28 mouse cellular contexts compared by ENCODE assay signal in genomic region chr13:23717176-23717575, GRCm38 (mm10). TPM values are rescaled to one million over a fixed set of nuclear protein-coding genes. Genes with fewer than 3 reads are reported as not detected.
DNase-seq lines count a peak whose midpoint lies in the region; ATAC-seq and TF ChIP-seq lines count a peak whose summit lies in the region.
"Had no signal": no experiment of that assay in that cellular context is flagged by ENCODE, and none has a peak within 500 bp of the region (broad histone marks: within the 10 kb centered on the region; RNA-seq: fewer than 3 reads in every experiment).

No protein-coding gene starts in this region.

- intact Hi-C loops in heart, postnatal 10 days (cut with DNase I) = no loop called here

- no peak overlapping the region for H3K4me2 ChIP-seq in heart, postnatal 0 days (ENCODE audit: low read depth, low read length)
- no peak overlapping the region for H3K4me2 ChIP-seq in limb, embryonic 13.5 days (replicated peaks)
- H3K4me2 ChIP-seq: embryonic facial prominence, embryonic 12.5 days; heart, embryonic 13.5 days; neural tube, embryonic 12.5 days; stomach, embryonic 15.5 days had no signal

- H3K36me3 ChIP-seq in heart, postnatal 0 days (replicated peaks; ENCODE audit: control insufficient read depth, insufficient read depth, low read length) = no peaks in the 10 kb centered on the region
- H3K36me3 ChIP-seq in spleen, adult 2 months (ENCODE audit: control insufficient read depth, insufficient read depth, low read length) = no peaks in the 10 kb centered on the region
- H3K36me3 ChIP-seq in limb, embryonic 13.5 days = no peaks in the 10 kb centered on the region
- H3K36me3 ChIP-seq: embryonic facial prominence, embryonic 12.5 days; heart, embryonic 13.5 days; neural tube, embryonic 12.5 days; stomach, embryonic 15.5 days had no signal

- WGBS in heart, postnatal 0 days = 44% methylated on average over 11 of the region's 11 CpGs
- WGBS in spleen, adult 2 months = 72% methylated on average over 11 of the region's 11 CpGs
- 48% methylated on average over 11 of the region's 11 CpGs for WGBS in limb, embryonic 13.5 days

- H3K9me3 ChIP-seq in heart, postnatal 0 days (replicated peaks; ENCODE audit: control insufficient read depth, low read length) = no peaks in the 10 kb centered on the region
- no peaks in the 10 kb centered on the region for H3K9me3 ChIP-seq in limb, embryonic 13.5 days
- H3K9me3 ChIP-seq: embryonic facial prominence, embryonic 12.5 days; neural tube, embryonic 12.5 days; stomach, embryonic 15.5 days had no signal

- H3K27ac ChIP-seq in heart, postnatal 0 days (ENCODE audit: low read depth) = 0 out of 2 replicates have a peak overlapping the region, but pooled peaks have one; percentile 36
- peak overlapping the region; percentile 70 for H3K27ac ChIP-seq in spleen, adult 2 months (ENCODE audit: insufficient read depth, low read length)
- no peak overlapping the region for H3K27ac ChIP-seq in limb, embryonic 13.5 days
- H3K27ac ChIP-seq: embryonic facial prominence, embryonic 12.5 days; heart, embryonic 13.5 days; kidney, postnatal 0 days; neural tube, embryonic 12.5 days; stomach, embryonic 15.5 days had no signal

- no peak overlapping the region for H3K9ac ChIP-seq in heart, postnatal 0 days (replicated peaks; ENCODE audit: low read depth, low read length)
- 0 out of 2 replicates have a peak overlapping the region, but pooled peaks have one; percentile 50 for H3K9ac ChIP-seq in limb, embryonic 13.5 days
- H3K9ac ChIP-seq: embryonic facial prominence, embryonic 12.5 days; heart, embryonic 13.5 days; neural tube, embryonic 12.5 days; stomach, embryonic 15.5 days had no signal

- TF ChIP-seq POLR2A in spleen, adult 2 months (IDR thresholded peaks at IDR 0.05; ENCODE audit: low read depth, low read length) = no peak

- H3K4me1 ChIP-seq in heart, postnatal 0 days (ENCODE audit: control insufficient read depth, insufficient read depth) = peaks cover 5% of the 10 kb centered on the region; the same call in 1 of the 2 replicates
- peaks cover 1% of the 10 kb centered on the region; the same call in 1 of the 2 replicates for H3K4me1 ChIP-seq in spleen, adult 2 months (ENCODE audit: control insufficient read depth, insufficient read depth, insufficient read length)
- peaks cover 15% of the 10 kb centered on the region for H3K4me1 ChIP-seq in limb, embryonic 13.5 days
- H3K4me1 ChIP-seq: embryonic facial prominence, embryonic 12.5 days; neural tube, embryonic 12.5 days; stomach, embryonic 15.5 days had no signal

- TF ChIP-seq CTCF in heart, postnatal 0 days (IDR thresholded peaks at IDR 0.05; ENCODE audit: low read depth) = no peak
- no peak for TF ChIP-seq CTCF in spleen, adult 2 months (IDR thresholded peaks at IDR 0.05; ENCODE audit: extremely low read depth, insufficient read depth, insufficient read length, insufficient replicate concordance)

- no peak for TF ChIP-seq EP300 in heart, postnatal 0 days (IDR thresholded peaks at IDR 0.05; ENCODE audit: low read depth)

- DNase-seq in heart, postnatal 0 days (ENCODE audit: low spot score) = no peak
- DNase-seq in heart, postnatal 10 days = no peak
- DNase-seq in spleen, adult 2 months (ENCODE audit: low read depth in 1 of 2, low spot score in 2 of 2) = no peak
- no peak for DNase-seq in spleen, postnatal 36 days (ENCODE audit: low spot score in 2 of 2)
- DNase-seq in testis, postnatal 10 days (ENCODE audit: low spot score) = peak; percentile 37
- DNase-seq in right cerebral cortex, postnatal 4 days = no peak
- no peak for DNase-seq in right cerebral cortex, postnatal 36 days (ENCODE audit: low spot score in 2 of 2)
- DNase-seq: cerebellum, adult 9-11 months; layer of hippocampus, postnatal 36 days; lung, adult 2 months; lung, postnatal 36 days; right cerebral cortex, adult 18-20 months; spleen, adult 18-20 months had no signal

- no peaks in the 10 kb centered on the region for H3K27me3 ChIP-seq in heart, postnatal 0 days (ENCODE audit: control insufficient read depth, insufficient read depth, low read length)
- no peaks in the 10 kb centered on the region for H3K27me3 ChIP-seq in spleen, adult 2 months (ENCODE audit: control insufficient read depth, insufficient read depth, low read length)
- H3K27me3 ChIP-seq in limb, embryonic 13.5 days = no peaks in the 10 kb centered on the region
- H3K27me3 ChIP-seq: embryonic facial prominence, embryonic 12.5 days; heart, embryonic 13.5 days; neural tube, embryonic 12.5 days; stomach, embryonic 15.5 days had no signal

- ATAC-seq in heart, postnatal 0 days (ENCODE audit: insufficient read depth, low read depth) = no peak
- ATAC-seq in limb, embryonic 13.5 days (ENCODE audit: low FRiP score, low read depth) = no peak
- ATAC-seq: forebrain, embryonic 16.5 days; hindbrain, embryonic 16.5 days; intestine, embryonic 16.5 days had no signal

- no peak overlapping the region for H3K4me3 ChIP-seq in heart, postnatal 0 days (ENCODE audit: low read depth, low read length)
- no peak overlapping the region for H3K4me3 ChIP-seq in spleen, adult 2 months (ENCODE audit: extremely low read depth, insufficient read depth, insufficient read length)
- H3K4me3 ChIP-seq in limb, embryonic 13.5 days = no peak overlapping the region
- H3K4me3 ChIP-seq: embryonic facial prominence, embryonic 12.5 days; erythroblast, embryonic 14.5 days; heart, embryonic 13.5 days; neural tube, embryonic 12.5 days; stomach, embryonic 15.5 days had no signal

RNA-seq across cellular contexts. Expression of gene Hfe, which starts 6.5 kb away (rescaled TPM):
- total RNA-seq in heart, postnatal 0 days (2014; rRNA removed; ENCODE audit: low replicate concordance) = 21.4 and 25.9 TPM in 2 replicates
- polyA plus RNA-seq in heart, postnatal 0 days (2015; fragmentation: Nextera tagmentation; extraction: Ambion mirVana) = 18.0 and 22.3 TPM in 2 replicates
- 10 to 100 TPM; 26.7 to 32.4 TPM for total RNA-seq in heart, postnatal 10 days (2021)
- polyA plus RNA-seq in spleen, adult 2 months (2012; rRNA removed) = 20.7 and 26.1 TPM in 2 replicates
- polyA plus RNA-seq in limb, embryonic 13.5 days (2015; fragmentation: Nextera tagmentation; extraction: Ambion mirVana) = 5.2 and 5.5 TPM in 2 replicates

RNA-seq across cellular contexts. Expression of gene Hist1h4c, which starts 18.9 kb away (rescaled TPM):
- total RNA-seq in heart, postnatal 0 days (2014; rRNA removed; ENCODE audit: low replicate concordance) = 1,145 and 1,607 TPM in 2 replicates
- 1.5 and 1.7 TPM in 2 replicates for polyA plus RNA-seq in heart, postnatal 0 days (2015; fragmentation: Nextera tagmentation; extraction: Ambion mirVana)
- 100 to 1,000 TPM; 105 to 116 TPM for total RNA-seq in heart, postnatal 10 days (2021)
- polyA plus RNA-seq in spleen, adult 2 months (2012; rRNA removed) = 20.0 and 33.6 TPM in 2 replicates
- 9.0 and 10.3 TPM in 2 replicates for polyA plus RNA-seq in limb, embryonic 13.5 days (2015; fragmentation: Nextera tagmentation; extraction: Ambion mirVana)

RNA-seq across cellular contexts. Expression of gene Hist1h1c, which starts 21.4 kb away (rescaled TPM):
- 770 and 1,043 TPM in 2 replicates for total RNA-seq in heart, postnatal 0 days (2014; rRNA removed; ENCODE audit: low replicate concordance)
- polyA plus RNA-seq in heart, postnatal 0 days (2015; fragmentation: Nextera tagmentation; extraction: Ambion mirVana) = 73.4 and 101 TPM in 2 replicates
- 100 to 1,000 TPM; 299 to 383 TPM for total RNA-seq in heart, postnatal 10 days (2021)
- polyA plus RNA-seq in spleen, adult 2 months (2012; rRNA removed) = 20.9 and 25.5 TPM in 2 replicates
- polyA plus RNA-seq in limb, embryonic 13.5 days (2015; fragmentation: Nextera tagmentation; extraction: Ambion mirVana) = 22.0 and 23.8 TPM in 2 replicates

RNA-seq across cellular contexts. Expression of gene Hist1h1t, which starts 21.6 kb away (rescaled TPM):
- 0.23 and 2.0 TPM in 2 replicates for total RNA-seq in heart, postnatal 0 days (2014; rRNA removed; ENCODE audit: low replicate concordance)
- polyA plus RNA-seq in heart, postnatal 0 days (2015; fragmentation: Nextera tagmentation; extraction: Ambion mirVana) = not detected in 2 replicates
- total RNA-seq in heart, postnatal 10 days (2021) = under 1 TPM; 0.29 to 0.67 TPM
- not detected in 2 replicates for polyA plus RNA-seq in spleen, adult 2 months (2012; rRNA removed)
- polyA plus RNA-seq in limb, embryonic 13.5 days (2015; fragmentation: Nextera tagmentation; extraction: Ambion mirVana) = 0.36 and 0.43 TPM in 2 replicates
- total RNA-seq: adrenal gland, adult 18-20 months; hematopoietic stem cell, adult 5-6 weeks; layer of hippocampus, adult 18-20 months; layer of hippocampus, postnatal 36 days; left cerebral cortex, postnatal 36 days had no signal
- polyA plus RNA-seq: forebrain, embryonic 16.5 days; gonadal fat pad, adult 2 months; heart, embryonic 13.5 days; hindbrain, embryonic 16.5 days; kidney, postnatal 0 days; lung, adult 2 months; neural tube, embryonic 12.5 days had no signal

RNA-seq across cellular contexts. Expression of gene Hist1h3c, which starts 28.2 kb away (rescaled TPM):
- 1,907 and 3,007 TPM in 2 replicates for total RNA-seq in heart, postnatal 0 days (2014; rRNA removed; ENCODE audit: low replicate concordance)
- 1.2 and 1.3 TPM in 2 replicates for polyA plus RNA-seq in heart, postnatal 0 days (2015; fragmentation: Nextera tagmentation; extraction: Ambion mirVana)
- total RNA-seq in heart, postnatal 10 days (2021) = 100 to 1,000 TPM in 1 of 2 experiments, 10 to 100 TPM in 1; 84.0 to 101 TPM
- polyA plus RNA-seq in spleen, adult 2 months (2012; rRNA removed) = 35.9 and 50.3 TPM in 2 replicates
- 17.7 and 20.6 TPM in 2 replicates for polyA plus RNA-seq in limb, embryonic 13.5 days (2015; fragmentation: Nextera tagmentation; extraction: Ambion mirVana)
